Mouse (Mus musculus): ENCODE data around the gene Amigo2. TPM values are rescaled to one million over a fixed set of nuclear protein-coding genes. Genes with fewer than 3 reads are reported as not detected.

Gene Amigo2
- polyA plus RNA-seq, 1 experiment, result 0.99 TPM

DNA sequence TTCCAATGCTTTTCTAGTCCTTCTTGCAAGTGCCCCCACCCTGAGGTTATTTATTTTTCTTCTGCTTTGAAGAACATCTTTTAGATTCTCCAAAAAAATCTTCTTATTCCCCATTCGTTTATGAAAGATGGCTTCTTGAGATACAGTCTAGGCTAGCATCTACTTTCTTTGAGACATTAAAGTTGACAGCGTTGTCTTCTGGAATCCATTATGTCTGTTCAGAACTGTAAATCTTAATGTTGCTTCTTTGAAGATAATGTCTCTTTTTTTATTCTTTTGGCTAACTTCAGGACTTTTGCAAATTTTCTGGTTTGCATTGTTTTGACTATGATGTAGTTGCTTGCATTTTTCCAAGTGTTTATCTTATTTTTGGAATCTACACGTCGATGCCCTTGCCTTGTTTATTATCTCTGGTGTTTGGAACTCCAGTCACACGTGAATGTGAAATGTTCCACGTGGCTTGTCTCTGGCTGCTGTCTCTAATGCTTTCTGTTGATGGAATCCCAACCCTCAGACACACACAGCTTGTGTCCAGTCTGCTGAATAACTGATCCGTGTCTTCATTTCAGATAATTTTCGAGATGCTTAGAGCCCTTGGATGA lies 20.1 kb upstream of the Amigo2 start:
- no peak for TF ChIP-seq POLR2A (IDR thresholded peaks at IDR 0.05; ENCODE audit: low read depth, low read length)
- no peak for TF ChIP-seq CTCF (conservative IDR thresholded peaks at IDR 0.05; ENCODE audit: insufficient read depth, insufficient read length, low read depth, low read length)
- DNase-seq, result no peak
- WGBS, result 44% methylated on average over 8 of the region's 8 CpGs

DNA sequence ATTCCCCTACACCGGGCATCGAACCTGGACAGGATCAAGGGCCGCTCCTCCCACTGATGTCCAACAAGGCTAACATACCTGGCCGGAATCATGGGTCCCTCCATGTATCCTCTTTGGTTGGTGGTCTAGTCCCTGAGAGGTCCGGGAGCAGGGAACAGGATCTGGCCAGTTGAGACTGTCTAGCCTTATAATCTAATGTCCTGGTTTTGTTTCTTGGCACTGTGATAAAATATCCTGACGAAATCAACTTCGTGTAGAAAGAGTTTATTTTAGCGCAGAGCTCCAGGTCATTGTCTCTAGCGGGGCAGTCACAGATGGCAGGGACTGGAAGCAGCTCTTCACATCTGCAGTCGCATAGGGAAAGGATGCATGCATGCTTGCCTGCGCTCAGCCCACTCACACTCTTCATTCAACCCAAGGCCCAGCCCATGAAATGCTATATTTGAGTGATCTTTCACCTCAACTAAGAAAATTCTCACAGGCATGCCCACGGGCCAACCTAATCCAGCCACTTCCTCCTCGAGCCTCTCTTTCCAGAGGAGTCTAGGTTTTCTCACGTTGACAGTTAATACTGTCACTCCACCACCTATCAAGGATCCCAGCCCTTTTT lies 19.3 kb upstream of the Amigo2 start:
- no peak for DNase-seq
- TF ChIP-seq POLR2A (IDR thresholded peaks at IDR 0.05; ENCODE audit: low read depth, low read length) (no peak), CTCF (conservative IDR thresholded peaks at IDR 0.05; ENCODE audit: insufficient read depth, insufficient read length, low read depth, low read length) (no peak)
- Histone ChIP-seq H3K27ac (ENCODE audit: insufficient read depth, low read depth, low read length) (no peak overlapping the region), H3K27me3 (replicated peaks; ENCODE audit: control insufficient read depth, insufficient read depth, low read length) (no peaks in the 10 kb centered on the region), H3K4me3 (ENCODE audit: insufficient read depth, low read depth, low read length) (no peak overlapping the region), H3K4me1 (ENCODE audit: control insufficient read depth, insufficient read depth, low read length) (no peaks in the 10 kb centered on the region), H3K36me3 (ENCODE audit: control insufficient read depth, insufficient read depth, low read length) (no peaks in the 10 kb centered on the region)
- WGBS, result 64% methylated on average over 14 of the region's 14 CpGs

More for the DNA sequence above, 20.1 kb upstream of the Amigo2 start:
- no peaks in the 10 kb centered on the region for H3K27me3 ChIP-seq (replicated peaks; ENCODE audit: control insufficient read depth, insufficient read depth, low read length)
- no peak overlapping the region for H3K4me3 ChIP-seq (ENCODE audit: insufficient read depth, low read depth, low read length)
- H3K27ac ChIP-seq (ENCODE audit: insufficient read depth, low read depth, low read length), result no peak overlapping the region
- H3K36me3 ChIP-seq (ENCODE audit: control insufficient read depth, insufficient read depth, low read length), result no peaks in the 10 kb centered on the region
- H3K4me1 ChIP-seq (ENCODE audit: control insufficient read depth, insufficient read depth, low read length), result 0 out of 2 replicates have a peak, but pooled peaks cover 3% of the 10 kb centered on the region

DNA sequence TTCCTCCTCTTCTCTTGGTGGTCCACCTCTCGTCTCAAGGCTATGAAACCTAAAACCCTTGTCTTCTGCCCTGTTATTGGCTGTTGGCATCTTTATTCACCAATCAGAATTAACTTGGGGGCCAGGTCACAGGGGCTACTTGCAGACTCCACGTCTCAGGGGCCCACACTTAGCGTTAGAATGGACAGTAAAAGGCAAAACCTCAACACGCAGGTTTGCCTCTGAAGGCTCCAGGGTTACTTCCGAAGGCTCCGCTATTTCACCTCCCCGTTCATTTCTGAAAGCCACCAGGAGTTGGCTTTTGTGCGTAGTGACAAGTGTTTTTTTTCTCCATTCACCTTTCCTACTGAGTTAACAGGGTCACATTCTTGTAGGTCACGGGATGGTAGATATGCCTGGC lies 15.2 kb upstream of the Amigo2 start:
- no peak overlapping the region for H3K4me3 ChIP-seq (ENCODE audit: insufficient read depth, low read depth, low read length)
- WGBS, result 54% methylated on average over 9 of the region's 9 CpGs
- no peaks in the 10 kb centered on the region for H3K27me3 ChIP-seq (replicated peaks; ENCODE audit: control insufficient read depth, insufficient read depth, low read length)

DNA sequence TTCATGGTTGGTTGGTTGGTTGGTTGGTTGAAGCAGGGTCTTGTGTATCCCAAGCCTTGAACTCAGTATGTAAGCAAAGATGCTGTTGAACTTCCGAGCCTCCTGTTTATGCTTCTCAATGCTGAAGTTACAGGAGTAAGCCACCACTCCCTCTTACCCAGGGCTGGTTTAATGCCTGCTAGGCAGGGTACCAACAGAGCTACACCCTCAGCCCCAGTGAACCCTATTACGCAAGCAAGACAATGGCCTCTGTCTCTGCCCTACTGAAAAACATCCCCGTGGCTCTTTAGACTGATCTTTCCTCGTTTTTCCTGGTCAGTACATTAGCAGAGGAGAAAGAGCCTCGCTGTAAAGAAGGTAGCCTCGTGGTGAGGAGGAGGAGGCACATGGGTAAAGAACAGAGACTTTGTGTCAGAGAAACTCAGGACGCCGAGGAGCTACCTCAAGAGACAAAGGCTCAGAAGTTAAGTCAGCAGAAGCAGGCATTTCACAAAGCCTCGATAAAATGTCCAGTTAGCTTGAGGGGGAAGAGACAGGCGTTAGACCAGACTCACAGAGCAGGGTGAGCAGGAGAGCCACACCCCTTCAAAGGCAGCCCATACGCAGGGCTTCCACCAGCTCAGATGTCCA lies 13.0 kb upstream of the Amigo2 start:
- DNase-seq, result no peak
- H3K36me3 ChIP-seq (ENCODE audit: control insufficient read depth, insufficient read depth, low read length), result no peaks in the 10 kb centered on the region
- H3K27ac ChIP-seq (ENCODE audit: insufficient read depth, low read depth, low read length), result no peak overlapping the region
- TF ChIP-seq CTCF (conservative IDR thresholded peaks at IDR 0.05; ENCODE audit: insufficient read depth, insufficient read length, low read depth, low read length), result no peak
- TF ChIP-seq POLR2A (IDR thresholded peaks at IDR 0.05; ENCODE audit: low read depth, low read length), result no peak
- H3K27me3 ChIP-seq (replicated peaks; ENCODE audit: control insufficient read depth, insufficient read depth, low read length), result no peaks in the 10 kb centered on the region
- H3K4me1 ChIP-seq (ENCODE audit: control insufficient read depth, insufficient read depth, low read length), result no peaks in the 10 kb centered on the region
- H3K4me3 ChIP-seq (ENCODE audit: insufficient read depth, low read depth, low read length), result no peak overlapping the region
- WGBS, result 81% methylated on average over 11 of the region's 11 CpGs

More for the DNA sequence above, 15.2 kb upstream of the Amigo2 start:
- H3K4me1 ChIP-seq (ENCODE audit: control insufficient read depth, insufficient read depth, low read length), result no peaks in the 10 kb centered on the region
- no peaks in the 10 kb centered on the region for H3K36me3 ChIP-seq (ENCODE audit: control insufficient read depth, insufficient read depth, low read length)
- no peak overlapping the region for H3K27ac ChIP-seq (ENCODE audit: insufficient read depth, low read depth, low read length)
- TF ChIP-seq POLR2A (IDR thresholded peaks at IDR 0.05; ENCODE audit: low read depth, low read length) (no peak), CTCF (conservative IDR thresholded peaks at IDR 0.05; ENCODE audit: insufficient read depth, insufficient read length, low read depth, low read length) (no peak)
- no peak for DNase-seq

DNA sequence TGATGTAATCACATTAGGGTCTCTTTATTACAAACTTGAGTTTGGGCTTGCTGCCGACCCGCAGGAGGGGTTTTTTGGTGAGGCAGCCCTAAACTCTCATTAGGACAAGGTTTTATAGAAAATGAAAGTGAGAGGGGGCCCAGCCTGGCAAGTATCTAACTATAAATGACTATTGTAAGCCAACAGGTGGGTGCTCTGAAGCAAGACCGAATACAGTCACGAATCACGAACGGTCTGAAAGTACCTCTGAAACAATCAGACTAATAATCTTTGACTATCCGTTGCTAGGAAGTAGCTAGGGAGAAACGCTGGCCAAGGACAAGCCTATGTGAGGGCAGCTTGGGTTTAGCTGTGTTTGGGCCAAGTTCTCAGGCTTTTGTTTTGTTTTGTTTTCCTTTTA lies 12.2 kb upstream of the Amigo2 start:
- no peaks in the 10 kb centered on the region for H3K4me1 ChIP-seq (ENCODE audit: control insufficient read depth, insufficient read depth, low read length)
- DNase-seq, result no peak
- no peaks in the 10 kb centered on the region for H3K27me3 ChIP-seq (replicated peaks; ENCODE audit: control insufficient read depth, insufficient read depth, low read length)
- no peaks in the 10 kb centered on the region for H3K36me3 ChIP-seq (ENCODE audit: control insufficient read depth, insufficient read depth, low read length)
- H3K4me3 ChIP-seq (ENCODE audit: insufficient read depth, low read depth, low read length), result no peak overlapping the region
- no peak overlapping the region for H3K27ac ChIP-seq (ENCODE audit: insufficient read depth, low read depth, low read length)
- WGBS, result 44% methylated on average over 8 of the region's 8 CpGs
- TF ChIP-seq POLR2A (IDR thresholded peaks at IDR 0.05; ENCODE audit: low read depth, low read length) (no peak), CTCF (conservative IDR thresholded peaks at IDR 0.05; ENCODE audit: insufficient read depth, insufficient read length, low read depth, low read length) (no peak)

DNA sequence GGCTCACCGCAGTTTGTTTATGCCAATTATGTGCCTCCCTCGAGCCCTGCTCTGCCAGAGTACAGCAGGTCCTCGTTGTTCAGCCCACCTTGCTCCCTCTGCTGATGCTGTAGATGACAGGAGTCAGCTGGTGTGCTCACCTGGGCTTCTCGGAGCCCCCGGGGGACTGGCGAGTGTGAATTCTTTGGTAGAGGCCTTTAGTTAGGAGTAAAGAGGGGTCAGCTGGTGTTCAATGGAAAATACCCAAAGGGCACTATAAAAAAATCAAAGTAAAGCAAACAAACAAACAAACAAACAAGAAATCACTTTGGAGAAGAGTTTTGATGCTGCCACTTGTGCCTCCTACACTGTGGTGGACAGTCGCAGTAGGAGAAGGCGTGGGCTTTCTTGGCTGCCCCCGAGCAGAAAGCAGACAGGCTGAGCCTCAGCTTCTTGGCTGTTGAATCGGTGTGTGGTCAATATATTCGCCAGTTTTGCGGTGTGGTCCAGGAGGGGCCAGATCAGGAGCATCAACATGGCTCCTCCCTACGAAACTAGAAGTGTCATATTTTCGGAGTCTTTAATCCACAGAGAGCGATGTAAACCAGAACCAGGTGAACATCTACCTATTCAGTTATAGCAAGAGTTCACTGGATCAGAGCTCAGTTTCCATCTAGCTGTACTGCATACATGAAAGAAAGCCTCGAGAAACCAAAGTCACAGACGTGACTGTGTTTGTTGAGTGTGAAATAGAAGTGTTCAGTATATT lies 11.6 kb upstream of the Amigo2 start:
- Histone ChIP-seq H3K27me3 (replicated peaks; ENCODE audit: control insufficient read depth, insufficient read depth, low read length) (no peaks in the 10 kb centered on the region), H3K36me3 (ENCODE audit: control insufficient read depth, insufficient read depth, low read length) (no peaks in the 10 kb centered on the region), H3K4me1 (ENCODE audit: control insufficient read depth, insufficient read depth, low read length) (no peaks in the 10 kb centered on the region), H3K27ac (ENCODE audit: insufficient read depth, low read depth, low read length) (no peak overlapping the region), H3K4me3 (ENCODE audit: insufficient read depth, low read depth, low read length) (no peak overlapping the region)
- DNase-seq, result no peak
- no peak for TF ChIP-seq CTCF (conservative IDR thresholded peaks at IDR 0.05; ENCODE audit: insufficient read depth, insufficient read length, low read depth, low read length)
- TF ChIP-seq POLR2A (IDR thresholded peaks at IDR 0.05; ENCODE audit: low read depth, low read length), result no peak
- WGBS, result 87% methylated on average over 17 of the region's 17 CpGs

Data from kidney, adult 2 months (tissue).